Mouse (Mus musculus): ENCODE results near the gene Map4k5. TPM values are rescaled to one million over a fixed set of nuclear protein-coding genes. Genes with fewer than 3 reads are reported as not detected.

Gene Map4k5
- total and polyA plus RNA-seq, 3 experiments = 7.0 to 8.5 TPM; not detected in 1

- no peaks in the 10 kb centered on the region for H3K9me3 ChIP-seq (replicated peaks; ENCODE audit: insufficient read depth, low read length)
- H3K27me3 ChIP-seq (ENCODE audit: control insufficient read depth in 1 of 2, insufficient read depth in 2 of 2, low read length in 2 of 2) = no peaks in the 10 kb centered on the region
- H3K4me3 ChIP-seq (ENCODE audit: control insufficient read depth in 1 of 2, insufficient read depth in 1 of 2, low read depth in 2 of 2, low read length in 2 of 2) = no peak overlapping the region
- H3K4me1 ChIP-seq (ENCODE audit: control insufficient read depth in 1 of 2, insufficient read depth in 2 of 2, low read length in 2 of 2) = peaks cover 3 to 6% of the 10 kb centered on the region in 2 experiments; a peak in 3 of 4 replicates
- H3K79me2 ChIP-seq (ENCODE audit: control insufficient read depth, insufficient read depth, low read length, poor library complexity) = no peaks in the 10 kb centered on the region
- DNase-seq (ENCODE audit: low read depth, low spot score) = no peak
- no peaks in the 10 kb centered on the region; a peak in 3 of 4 replicates for H3K36me3 ChIP-seq (ENCODE audit: control insufficient read depth in 1 of 2, insufficient read depth in 2 of 2, low read length in 2 of 2)
- TF ChIP-seq POLR2AphosphoS2 (IDR thresholded peaks at IDR 0.05; ENCODE audit: low read length) = no peak
- no peak for TF ChIP-seq NRF1 (IDR thresholded peaks at IDR 0.05; ENCODE audit: insufficient read depth, low read depth, low read length, poor library complexity, severe bottlenecking)
- TF ChIP-seq MXI1 (IDR thresholded peaks at IDR 0.05; ENCODE audit: low read depth, low read length) = no peak
- no peak for TF ChIP-seq CHD1 (IDR thresholded peaks at IDR 0.05; ENCODE audit: low read depth, low read length)
- TF ChIP-seq MYC (IDR thresholded peaks at IDR 0.05; ENCODE audit: low read depth, low read length) = no peak
- no peak for TF ChIP-seq RAD21 (IDR thresholded peaks at IDR 0.05; ENCODE audit: low read depth, low read length)
- no peak for TF ChIP-seq USF2 (IDR thresholded peaks at IDR 0.05; ENCODE audit: borderline replicate concordance in 1 of 2, insufficient read depth in 1 of 2, low read depth in 1 of 2, low read length in 2 of 2)
- no peak for TF ChIP-seq JUND (IDR thresholded peaks at IDR 0.05; ENCODE audit: low read depth, low read length)
- TF ChIP-seq SMC3 (IDR thresholded peaks at IDR 0.05; ENCODE audit: low read depth, low read length) = no peak
- no peak for TF ChIP-seq ELF1 (IDR thresholded peaks at IDR 0.05; ENCODE audit: low read depth, low read length)
- no peak overlapping the region for H3K27ac ChIP-seq (ENCODE audit: control insufficient read depth, low read depth, low read length)
- H3K9ac ChIP-seq (ENCODE audit: control insufficient read depth, low read depth, low read length, poor library complexity, severe bottlenecking) = no peak overlapping the region
Measured at GRCm38 (mm10) chr12:69811976-69812375, 81.0 kb downstream of the Map4k5 start.

GRCm38 (mm10) chr12:69809439-69809838 lies 83.6 kb downstream of the Map4k5 start:
- Histone ChIP-seq H3K4me3 (ENCODE audit: control insufficient read depth in 1 of 2, insufficient read depth in 1 of 2, low read depth in 2 of 2, low read length in 2 of 2) (no peak overlapping the region), H3K4me1 (ENCODE audit: control insufficient read depth in 1 of 2, insufficient read depth in 2 of 2, low read length in 2 of 2) (peaks cover 3 to 6% of the 10 kb centered on the region in 2 experiments; a peak in 3 of 4 replicates), H3K9me3 (replicated peaks; ENCODE audit: insufficient read depth, low read length) (no peaks in the 10 kb centered on the region), H3K36me3 (ENCODE audit: control insufficient read depth in 1 of 2, insufficient read depth in 2 of 2, low read length in 2 of 2) (no peaks in the 10 kb centered on the region; a peak in 3 of 4 replicates), H3K27me3 (ENCODE audit: control insufficient read depth in 1 of 2, insufficient read depth in 2 of 2, low read length in 2 of 2) (no peaks in the 10 kb centered on the region), H3K27ac (ENCODE audit: control insufficient read depth, low read depth, low read length) (no peak overlapping the region), H3K9ac (ENCODE audit: control insufficient read depth, low read depth, low read length, poor library complexity, severe bottlenecking) (no peak overlapping the region), H3K79me2 (ENCODE audit: control insufficient read depth, insufficient read depth, low read length, poor library complexity) (no peaks in the 10 kb centered on the region)
- TF ChIP-seq TBP (IDR thresholded peaks at IDR 0.05; ENCODE audit: low read depth, low read length) (no peak), MAZ (IDR thresholded peaks at IDR 0.05; ENCODE audit: low read depth, low read length) (no peak), GATA1 (IDR thresholded peaks at IDR 0.05; ENCODE audit: low read depth, low read length) (no peak), HCFC1 (IDR thresholded peaks at IDR 0.05; ENCODE audit: low read depth, low read length) (no peak), EP300 (IDR thresholded peaks at IDR 0.05; ENCODE audit: low read depth in 1 of 2, low read length in 2 of 2) (no peak), CHD2 (IDR thresholded peaks at IDR 0.05; ENCODE audit: low read length) (no peak), ZKSCAN1 (IDR thresholded peaks at IDR 0.05; ENCODE audit: low read depth, low read length) (no peak), MYB (IDR thresholded peaks at IDR 0.05; ENCODE audit: low read depth, low read length) (no peak), MXI1 (IDR thresholded peaks at IDR 0.05; ENCODE audit: low read depth, low read length) (no peak), NELFE (IDR thresholded peaks at IDR 0.05; ENCODE audit: low read depth, low read length) (no peak), CTCF (IDR thresholded peaks at IDR 0.05 in 2 of 3, conservative IDR thresholded peaks at IDR 0.05 in 1 of 3; ENCODE audit: control insufficient read depth in 1 of 3, insufficient read depth in 1 of 3, low read depth in 2 of 3, low read length in 3 of 3, poor library complexity in 1 of 3, severe bottlenecking in 1 of 3) (no peak)
- no peak for DNase-seq (ENCODE audit: low read depth, low spot score)
